Mouse (Mus musculus) liver, adult 2 months (tissue): Measurements from ENCODE around the gene Kif5c.

ENCODE experiments used
- CTCF ChIP-seq: fragments of 200-500 bp; IDR thresholded peaks from 2 replicates; pipeline ENCODE4 v1.5.1; 2011; ENCODE audit warnings: low read depth, low read length, control low read depth
- POLR2A ChIP-seq: fragments of 200-500 bp; IDR thresholded peaks from 2 replicates; pipeline ENCODE4 v1.6.1; 2011; ENCODE audit warnings: low read length, control low read depth; ENCODE audit not compliant: insufficient read depth; ENCODE audit errors: extremely low read depth

DNA sequence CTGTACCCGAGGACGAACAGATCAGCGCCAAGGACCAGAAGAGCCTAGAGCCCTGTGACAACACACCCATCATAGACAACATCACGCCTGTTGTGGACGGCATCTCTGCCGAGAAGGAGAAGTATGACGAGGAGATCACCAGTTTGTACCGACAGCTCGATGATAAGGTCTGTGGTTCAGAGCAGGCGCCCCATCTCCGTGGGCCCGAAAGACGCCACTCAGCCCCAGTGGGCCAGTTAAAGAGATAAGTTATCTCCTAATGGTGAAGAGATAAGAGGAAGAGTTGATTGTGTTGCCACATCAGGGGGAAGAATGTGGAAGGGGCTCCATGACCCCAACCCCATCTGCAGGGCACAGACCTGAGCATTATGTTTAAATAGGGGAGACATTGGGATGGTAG is 103.9 kb downstream of the Kif5c start:
- TF ChIP-seq POLR2A (no peak), CTCF (no peak)
